Mouse (Mus musculus): ENCODE measurements at regions not wholly inside any gene's neighbourhood (a gene's known extent, or its start where the extent isn't known, plus 50 kb on each side); places are given as distances from the start of the nearest gene placed in this dataset.

DNA sequence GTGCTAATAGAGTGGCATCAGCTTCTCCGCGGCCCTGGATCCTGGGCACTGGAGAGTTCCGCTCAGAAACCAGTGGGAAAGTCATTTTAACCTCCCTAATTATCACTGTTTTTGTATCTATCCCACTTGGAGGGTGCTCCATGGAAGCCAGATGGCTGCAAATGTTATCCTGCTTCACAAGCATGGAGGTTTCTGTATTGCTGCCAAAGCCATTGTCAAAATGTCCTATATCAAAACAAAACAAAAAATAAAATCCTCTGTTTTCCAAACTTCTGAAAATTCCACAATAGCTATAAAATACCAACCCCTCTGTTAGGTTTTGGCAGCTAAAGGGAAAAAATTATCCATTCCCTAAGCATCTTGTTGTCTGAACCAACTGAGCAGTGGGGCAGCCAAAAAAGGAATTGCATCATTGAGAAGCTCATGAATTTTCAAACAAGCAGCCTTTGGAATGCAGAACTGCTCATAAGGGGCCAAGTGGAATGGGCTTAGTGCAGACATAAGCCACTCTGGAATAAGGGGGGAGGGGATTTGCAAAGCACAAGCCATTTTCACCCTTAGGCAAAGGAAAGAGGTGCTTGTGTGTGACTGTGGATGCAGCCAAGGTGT, 213.8 kb upstream of the Cwc22 start:
- Histone ChIP-seq H3K4me3 (no peak overlapping the region), H3K9me3 (no peaks in the 10 kb centered on the region), H3K27ac (replicated peaks) (peak overlapping the region; percentile 39; the same call in 1 of the 2 replicates), H3K9ac (replicated peaks) (no peak overlapping the region), H3K4me1 (peaks cover 8% of the 10 kb centered on the region), H3K4me2 (replicated peaks) (no peak overlapping the region), H3K36me3 (no peaks in the 10 kb centered on the region), H3K27me3 (no peaks in the 10 kb centered on the region)
- WGBS = 75% methylated on average over 3 of the region's 3 CpGs
- ATAC-seq (ENCODE audit: low FRiP score, low read depth) = peak; percentile 93

DNA sequence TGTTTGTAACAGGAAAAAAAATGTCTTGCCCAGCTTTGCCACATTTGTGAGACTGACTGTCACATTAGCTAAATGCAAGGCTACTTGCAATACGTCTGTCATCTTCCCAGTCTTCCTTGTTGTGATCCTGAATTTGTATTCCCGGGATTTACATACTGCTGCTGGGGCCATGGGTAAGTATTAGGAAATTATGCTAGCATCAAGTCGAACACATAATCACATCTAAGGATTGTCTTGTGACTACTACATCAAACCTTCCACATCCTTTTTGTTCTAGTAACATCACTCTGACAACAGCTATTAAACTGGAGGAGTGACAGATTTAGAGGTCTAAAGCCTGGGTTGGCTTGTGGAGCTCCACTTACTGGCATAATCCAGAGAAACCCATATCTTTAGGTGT, 164.2 kb upstream of the Cwc22 start:
- no peak overlapping the region for H3K27ac ChIP-seq (replicated peaks)
- ATAC-seq (ENCODE audit: low FRiP score, low read depth) = no peak

DNA sequence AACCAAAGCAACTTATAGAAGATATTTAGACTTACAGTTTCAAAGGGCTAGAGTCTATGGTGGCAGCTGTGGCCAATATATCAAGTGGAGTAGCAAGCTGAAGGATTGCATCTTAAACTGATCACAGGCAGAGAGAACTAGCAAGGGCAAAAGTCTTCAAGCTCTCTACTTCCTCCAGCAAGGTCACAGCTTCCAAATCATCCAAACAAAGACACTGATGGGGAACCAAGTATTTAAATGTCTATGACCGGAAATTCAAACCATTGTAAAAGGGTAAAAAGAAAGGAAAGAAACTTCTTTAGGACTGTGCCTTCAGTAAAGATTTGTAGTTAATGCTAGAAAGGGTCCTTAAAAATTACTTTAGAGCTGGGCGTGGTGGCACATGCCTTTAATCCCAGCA, 149.4 kb upstream of the Cwc22 start:
- Histone ChIP-seq H3K4me2 (replicated peaks) (no peak overlapping the region), H3K9ac (replicated peaks) (no peak overlapping the region), H3K27me3 (no peaks in the 10 kb centered on the region), H3K4me1 (no peaks in the 10 kb centered on the region), H3K36me3 (no peaks in the 10 kb centered on the region), H3K27ac (replicated peaks) (no peak overlapping the region), H3K9me3 (no peaks in the 10 kb centered on the region), H3K4me3 (no peak overlapping the region)
- no peak for ATAC-seq (ENCODE audit: low FRiP score, low read depth)
- WGBS = 83% methylated on average over 2 of the region's 2 CpGs

More for the DNA sequence above, 164.2 kb upstream of the Cwc22 start:
- Histone ChIP-seq H3K36me3 (no peaks in the 10 kb centered on the region), H3K4me2 (replicated peaks) (no peak overlapping the region), H3K27me3 (no peaks in the 10 kb centered on the region), H3K9me3 (no peaks in the 10 kb centered on the region), H3K4me3 (no peak overlapping the region), H3K4me1 (no peaks in the 10 kb centered on the region), H3K9ac (replicated peaks) (no peak overlapping the region)
- 72% methylated on average over 3 of the region's 3 CpGs for WGBS

DNA sequence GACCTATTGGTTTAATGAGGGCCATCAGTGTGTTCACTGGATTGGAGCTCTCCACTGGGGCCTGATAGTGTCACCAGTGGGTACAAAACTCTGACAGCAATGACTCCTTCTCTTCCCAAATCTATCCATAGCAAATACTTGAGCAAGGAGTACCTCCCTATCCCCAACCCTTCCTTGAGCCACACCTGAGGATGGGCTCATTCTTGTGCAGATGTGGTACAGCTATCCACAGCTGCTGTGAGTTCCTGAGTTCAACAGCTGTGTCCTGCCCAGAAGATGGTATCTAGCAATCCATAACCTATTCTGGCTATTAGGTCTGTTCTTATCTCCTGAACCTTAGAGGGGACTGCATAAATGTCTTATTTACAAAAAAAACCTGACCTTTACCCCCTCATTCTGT, 148.7 kb upstream of the Cwc22 start:
- Histone ChIP-seq H3K9ac (replicated peaks) (no peak overlapping the region), H3K36me3 (no peaks in the 10 kb centered on the region), H3K4me3 (no peak overlapping the region), H3K27ac (replicated peaks) (no peak overlapping the region), H3K4me1 (no peaks in the 10 kb centered on the region), H3K4me2 (replicated peaks) (no peak overlapping the region), H3K27me3 (no peaks in the 10 kb centered on the region), H3K9me3 (no peaks in the 10 kb centered on the region)
- ATAC-seq (ENCODE audit: low FRiP score, low read depth) = no peak

DNA sequence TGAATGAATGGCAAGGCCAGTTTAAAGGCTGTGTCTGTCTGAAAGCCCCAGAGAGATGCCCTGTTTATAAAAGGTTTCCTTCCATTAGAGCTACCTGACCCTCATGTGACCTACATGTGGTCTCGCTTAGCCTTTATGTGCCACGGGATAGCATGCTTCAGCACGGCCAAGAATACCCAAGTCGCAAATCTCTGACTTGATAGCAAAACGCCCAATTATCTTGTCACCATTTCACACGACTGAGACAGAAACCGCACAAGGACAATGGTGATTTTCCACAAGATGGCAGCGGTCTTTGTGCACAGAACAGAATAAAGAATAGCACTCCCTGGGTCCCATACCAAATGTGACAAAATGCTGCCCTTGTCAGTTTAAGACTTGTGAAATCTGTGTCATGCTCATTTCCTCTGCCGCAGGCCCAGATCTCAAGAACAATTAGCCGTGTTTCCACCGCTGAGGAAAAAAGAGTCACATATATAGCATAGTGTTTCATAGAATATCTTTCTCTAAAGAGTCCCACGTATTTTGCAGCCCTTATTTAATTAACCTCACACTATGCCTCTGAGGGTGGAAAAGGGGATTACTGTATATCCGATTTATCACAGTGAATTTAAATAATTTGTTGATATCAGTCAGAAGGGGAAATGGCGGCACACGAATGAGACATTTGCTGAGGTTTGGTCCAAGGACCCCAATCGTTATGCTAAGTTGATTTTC, 118.3 kb upstream of the Cwc22 start:
- H3K4me3 ChIP-seq = no peak overlapping the region
- H3K36me3 ChIP-seq = no peaks in the 10 kb centered on the region
- H3K9ac ChIP-seq (replicated peaks) = no peak overlapping the region
- H3K9me3 ChIP-seq = no peaks in the 10 kb centered on the region
- peak; percentile 72 for ATAC-seq (ENCODE audit: low FRiP score, low read depth)
- WGBS = 38% methylated on average over 16 of the region's 16 CpGs
- peaks cover 28% of the 10 kb centered on the region for H3K27me3 ChIP-seq
- no peak overlapping the region for H3K27ac ChIP-seq (replicated peaks)
- H3K4me2 ChIP-seq (replicated peaks) = peak overlapping the region; percentile 11; the same call in 1 of the 2 replicates
- H3K4me1 ChIP-seq = no peaks in the 10 kb centered on the region

DNA sequence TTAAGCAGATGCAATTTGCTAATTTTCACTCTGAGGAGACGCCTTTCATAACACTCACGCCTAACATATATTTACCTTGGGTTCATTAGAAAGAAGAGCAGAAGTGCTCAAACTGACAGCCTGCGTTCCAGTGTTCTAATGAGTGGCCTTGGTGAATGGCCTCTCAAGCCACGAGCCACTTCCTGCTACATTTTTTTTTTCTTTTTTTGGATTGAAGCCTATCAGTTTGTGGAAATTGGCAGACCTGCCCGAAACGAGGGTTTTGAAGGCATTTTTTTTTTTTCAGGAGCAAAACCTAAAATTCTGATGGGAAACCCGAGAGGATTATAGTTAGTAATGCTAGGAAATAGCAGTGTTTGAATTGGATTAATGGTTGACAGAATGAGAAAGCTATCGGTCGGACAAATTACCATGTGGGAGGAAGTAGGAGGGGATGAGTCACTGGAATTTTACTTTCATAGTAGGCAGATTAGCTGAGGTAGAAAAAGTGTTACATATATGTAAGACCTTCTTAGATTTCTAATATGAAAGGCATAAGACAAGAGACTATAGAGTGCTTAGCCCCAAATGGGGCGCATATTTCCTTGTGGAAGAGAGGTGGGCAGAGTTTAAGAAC, 113.7 kb upstream of the Cwc22 start:
- ATAC-seq (ENCODE audit: low FRiP score, low read depth) = no peak
- 77% methylated on average over 10 of the region's 10 CpGs for WGBS
- no peaks in the 10 kb centered on the region for H3K9me3 ChIP-seq

DNA sequence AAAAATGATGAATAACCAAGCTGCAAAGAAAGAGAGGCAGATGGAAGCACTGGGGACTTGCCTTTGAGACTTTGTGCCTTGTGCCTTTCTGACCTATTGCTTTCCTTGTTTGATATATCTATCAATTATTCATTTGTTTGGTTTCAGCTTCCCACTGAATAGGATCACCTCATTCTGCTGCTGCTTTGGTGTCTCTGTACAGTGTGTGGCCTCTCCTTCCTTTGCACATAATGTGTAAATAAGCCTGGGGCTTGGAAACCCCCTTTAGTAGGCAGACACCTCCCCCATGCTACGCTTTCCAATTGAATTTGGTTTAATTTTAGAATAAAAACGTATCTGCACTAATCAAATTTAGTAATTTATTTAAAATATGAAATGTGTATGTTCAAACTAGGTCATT, 112.8 kb upstream of the Cwc22 start:
- Histone ChIP-seq H3K9me3 (no peaks in the 10 kb centered on the region), H3K4me2 (replicated peaks) (no peak overlapping the region), H3K4me3 (no peak overlapping the region), H3K9ac (replicated peaks) (no peak overlapping the region), H3K27me3 (peaks cover 15% of the 10 kb centered on the region), H3K4me1 (no peaks in the 10 kb centered on the region), H3K27ac (replicated peaks) (no peak overlapping the region), H3K36me3 (no peaks in the 10 kb centered on the region)
- no peak for ATAC-seq (ENCODE audit: low FRiP score, low read depth)
- 81% methylated on average over 2 of the region's 2 CpGs for WGBS

More for the DNA sequence above, 113.7 kb upstream of the Cwc22 start:
- no peak overlapping the region for H3K4me3 ChIP-seq
- H3K27me3 ChIP-seq = peaks cover 15% of the 10 kb centered on the region
- H3K4me1 ChIP-seq = no peaks in the 10 kb centered on the region
- H3K4me2 ChIP-seq (replicated peaks) = no peak overlapping the region
- no peak overlapping the region for H3K9ac ChIP-seq (replicated peaks)
- H3K27ac ChIP-seq (replicated peaks) = no peak overlapping the region
- no peaks in the 10 kb centered on the region for H3K36me3 ChIP-seq

DNA sequence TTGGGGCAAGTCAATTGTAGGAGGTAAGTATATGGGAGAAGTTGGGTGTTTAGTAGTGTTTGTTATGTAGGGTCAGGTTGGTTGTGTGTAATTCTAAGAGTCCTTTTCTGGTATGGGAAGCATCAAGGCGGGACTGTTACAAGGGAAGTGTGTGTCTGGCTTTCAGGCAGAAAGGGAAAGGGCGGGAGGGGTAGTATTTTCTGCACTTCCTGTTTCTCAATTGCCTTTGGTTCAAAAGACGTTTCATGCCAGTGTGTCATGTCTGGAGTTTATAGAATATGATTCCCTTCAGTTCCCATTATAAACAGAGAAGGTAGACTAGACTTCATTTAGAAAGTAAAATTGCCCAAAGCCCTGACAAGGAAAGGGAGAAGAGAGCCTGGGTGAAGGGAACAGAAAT, 107.7 kb upstream of the Cwc22 start:
- H3K4me3 ChIP-seq = no peak overlapping the region
- no peak overlapping the region for H3K4me2 ChIP-seq (replicated peaks)
- no peak for ATAC-seq (ENCODE audit: low FRiP score, low read depth)
- no peaks in the 10 kb centered on the region for H3K36me3 ChIP-seq
- no peak overlapping the region for H3K9ac ChIP-seq (replicated peaks)
- WGBS = 66% methylated on average over 3 of the region's 3 CpGs
- no peaks in the 10 kb centered on the region for H3K9me3 ChIP-seq
- 0 out of 2 replicates have a peak, but pooled peaks cover 6% of the 10 kb centered on the region for H3K27me3 ChIP-seq
- H3K4me1 ChIP-seq = peaks cover 7% of the 10 kb centered on the region
- H3K27ac ChIP-seq (replicated peaks) = no peak overlapping the region

DNA sequence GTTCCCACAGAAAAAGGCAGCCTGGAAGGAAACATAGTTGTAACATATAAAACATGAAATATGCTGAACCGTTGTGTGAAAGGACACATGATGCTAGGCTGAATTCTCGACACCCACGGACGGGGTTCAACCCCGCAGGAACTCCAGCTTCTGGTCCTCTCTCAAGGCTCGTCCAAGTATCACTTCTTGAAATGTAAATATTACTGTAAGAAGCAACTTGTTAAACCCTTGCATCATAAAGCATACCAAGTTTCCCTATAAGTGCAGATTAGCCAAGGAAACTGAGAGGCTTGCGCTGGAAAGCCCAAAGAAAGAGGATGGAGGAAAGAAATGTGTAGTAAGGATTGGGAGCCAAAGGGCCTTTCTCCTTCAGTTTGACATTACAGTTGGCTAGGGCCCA, 104.4 kb upstream of the Cwc22 start:
- Histone ChIP-seq H3K36me3 (no peaks in the 10 kb centered on the region), H3K4me2 (replicated peaks) (no peak overlapping the region), H3K9me3 (no peaks in the 10 kb centered on the region), H3K4me3 (no peak overlapping the region), H3K27ac (replicated peaks) (no peak overlapping the region), H3K27me3 (0 out of 2 replicates have a peak, but pooled peaks cover 6% of the 10 kb centered on the region), H3K9ac (replicated peaks) (no peak overlapping the region), H3K4me1 (peaks cover 11% of the 10 kb centered on the region)
- ATAC-seq (ENCODE audit: low FRiP score, low read depth) = no peak
- 93% methylated on average over 7 of the region's 7 CpGs for WGBS

DNA sequence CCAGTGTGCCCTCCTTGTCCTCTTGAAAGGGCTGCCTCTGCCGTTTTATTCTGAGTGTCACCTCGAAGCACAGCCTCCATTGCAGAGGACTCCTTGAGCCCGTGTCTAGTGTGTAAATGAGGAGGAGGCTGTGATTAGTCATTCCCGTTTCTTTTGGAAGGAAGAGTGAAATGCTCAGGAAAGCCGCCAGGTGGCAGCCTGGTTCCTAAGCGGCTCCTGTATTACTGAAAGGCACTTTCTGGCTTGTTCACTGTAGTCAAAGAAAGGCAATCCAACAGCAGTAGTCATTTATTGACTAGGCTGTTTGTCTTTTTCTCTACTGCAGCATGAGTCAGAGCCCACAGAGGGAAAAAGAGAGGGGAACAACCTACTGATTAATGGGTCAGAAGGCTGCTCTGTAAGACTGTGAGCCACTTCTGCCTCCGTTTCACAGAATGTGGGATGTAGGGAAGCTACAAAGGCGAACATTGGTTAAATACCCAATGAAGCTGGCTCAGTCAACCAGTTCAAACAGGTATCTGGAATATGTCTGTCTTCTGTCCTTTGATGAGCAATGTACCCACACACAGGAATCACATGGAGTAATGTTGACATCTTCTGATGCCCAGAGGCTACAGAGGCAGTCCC, 103.2 kb upstream of the Cwc22 start:
- no peak overlapping the region for H3K9ac ChIP-seq (replicated peaks)
- H3K4me3 ChIP-seq = peak overlapping the region; percentile 18; the same call in 1 of the 2 replicates
- H3K36me3 ChIP-seq = no peaks in the 10 kb centered on the region
- H3K4me2 ChIP-seq (replicated peaks) = peak overlapping the region; percentile 47
- no peaks in the 10 kb centered on the region for H3K9me3 ChIP-seq
- ATAC-seq (ENCODE audit: low FRiP score, low read depth) = peak; percentile 78
- 24% methylated on average over 8 of the region's 8 CpGs for WGBS
- H3K27me3 ChIP-seq = 0 out of 2 replicates have a peak, but pooled peaks cover 6% of the 10 kb centered on the region
- H3K4me1 ChIP-seq = peaks cover 11% of the 10 kb centered on the region
- no peak overlapping the region for H3K27ac ChIP-seq (replicated peaks)

DNA sequence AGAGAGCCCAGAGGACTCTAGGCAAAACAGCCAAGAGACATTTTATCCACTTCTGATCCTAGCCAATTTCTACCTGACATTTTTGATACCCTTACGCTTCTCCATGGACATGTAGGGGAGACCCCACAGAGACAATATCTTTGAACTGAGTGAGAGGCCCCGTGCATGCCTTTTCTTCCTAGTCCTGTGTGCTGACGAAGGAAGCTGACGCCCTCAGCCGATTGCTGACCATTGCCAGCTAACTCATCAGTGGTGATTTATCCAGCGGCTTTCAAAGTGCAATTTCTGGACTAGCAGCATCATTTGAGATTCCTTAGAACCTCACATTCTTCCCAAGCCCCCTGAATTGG, 102.5 kb upstream of the Cwc22 start:
- peak overlapping the region; percentile 47 for H3K4me2 ChIP-seq (replicated peaks)
- no peak overlapping the region for H3K9ac ChIP-seq (replicated peaks)
- WGBS = 64% methylated on average over 6 of the region's 6 CpGs
- 0 out of 2 replicates have a peak, but pooled peaks cover 6% of the 10 kb centered on the region for H3K27me3 ChIP-seq
- H3K27ac ChIP-seq (replicated peaks) = no peak overlapping the region
- no peaks in the 10 kb centered on the region for H3K9me3 ChIP-seq
- H3K4me1 ChIP-seq = peaks cover 11% of the 10 kb centered on the region
- ATAC-seq (ENCODE audit: low FRiP score, low read depth) = peak; percentile 47
- no peaks in the 10 kb centered on the region for H3K36me3 ChIP-seq
- 0 out of 2 replicates have a peak overlapping the region, but pooled peaks have one; percentile 18 for H3K4me3 ChIP-seq

Data from midbrain, embryonic 12.5 days (tissue).